Mouse (Mus musculus): ENCODE data around the gene Sst.

Sst gene

DNA sequence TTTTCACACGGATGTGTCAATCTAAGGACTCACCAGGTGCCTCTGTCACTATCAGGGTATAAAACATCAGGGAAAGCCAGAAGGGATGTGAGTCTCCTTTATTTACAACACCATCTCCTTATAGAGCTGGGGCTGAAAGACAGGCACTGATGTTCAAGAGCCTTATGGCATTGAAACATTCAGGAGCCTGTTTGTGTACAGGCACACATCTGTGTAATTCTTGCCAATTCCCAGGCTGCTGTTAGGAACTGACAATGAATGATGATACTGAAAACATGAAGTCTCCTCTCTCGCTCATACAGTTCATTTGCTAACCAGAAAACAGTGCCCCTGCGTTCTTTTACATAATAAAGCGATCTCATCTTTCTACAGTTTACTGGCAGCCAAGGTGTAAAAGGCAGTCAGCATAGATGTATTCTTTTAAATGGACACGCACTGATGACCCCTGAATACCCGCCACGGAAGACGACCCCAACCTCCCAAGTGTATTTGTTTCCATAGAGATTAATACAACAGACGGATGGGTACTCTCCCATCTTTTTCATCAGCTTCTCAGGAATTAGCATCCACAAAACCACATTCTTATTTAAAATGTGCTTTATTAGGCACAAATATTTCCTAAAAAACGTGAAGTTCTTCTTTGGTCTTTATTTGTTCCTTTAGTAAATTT is 2.7 kb downstream of the Sst start:
- no peak for DNase-seq (ENCODE audit: low read depth, low spot score)

DNA sequence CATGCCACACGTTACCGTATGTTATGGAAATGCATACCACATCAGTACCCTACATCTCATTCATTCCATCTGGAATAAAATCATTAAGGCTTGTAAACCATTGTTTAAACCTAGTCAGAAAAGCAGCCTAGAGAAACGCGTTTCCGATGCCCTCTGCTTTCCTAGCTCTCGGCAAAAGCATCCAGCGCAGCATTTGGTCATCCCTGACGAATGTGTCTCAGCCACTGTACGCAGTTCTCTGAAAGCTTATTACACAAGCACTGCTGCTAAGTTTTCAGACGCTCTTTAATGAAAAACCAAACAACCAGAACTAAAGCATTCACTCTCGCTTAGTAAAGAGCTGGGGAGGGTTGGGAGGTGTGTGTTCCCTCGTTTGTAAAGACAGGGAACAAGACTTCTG is 5.7 kb downstream of the Sst start:
- no peak for DNase-seq (ENCODE audit: low read depth, low spot score)

DNA sequence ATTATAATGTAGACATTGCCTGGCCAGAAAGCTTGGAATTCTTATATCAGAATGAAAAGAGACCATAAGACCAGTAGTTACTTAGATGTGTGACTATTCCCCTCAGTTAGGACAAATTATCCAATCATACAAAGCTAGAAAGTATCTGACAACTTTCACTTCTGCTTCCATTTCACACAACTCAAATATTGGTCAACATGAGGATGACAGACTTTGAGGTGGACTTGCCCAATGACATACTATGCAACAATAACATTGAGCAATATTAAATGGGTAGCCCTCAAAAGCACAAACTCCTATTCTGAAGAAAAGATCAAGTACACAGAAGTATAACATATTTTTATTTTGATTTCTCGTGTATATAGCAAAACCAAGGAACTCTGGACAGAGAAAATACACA is 35.5 kb downstream of the Sst start:
- no peak for DNase-seq (ENCODE audit: low read depth, low spot score)

DNA sequence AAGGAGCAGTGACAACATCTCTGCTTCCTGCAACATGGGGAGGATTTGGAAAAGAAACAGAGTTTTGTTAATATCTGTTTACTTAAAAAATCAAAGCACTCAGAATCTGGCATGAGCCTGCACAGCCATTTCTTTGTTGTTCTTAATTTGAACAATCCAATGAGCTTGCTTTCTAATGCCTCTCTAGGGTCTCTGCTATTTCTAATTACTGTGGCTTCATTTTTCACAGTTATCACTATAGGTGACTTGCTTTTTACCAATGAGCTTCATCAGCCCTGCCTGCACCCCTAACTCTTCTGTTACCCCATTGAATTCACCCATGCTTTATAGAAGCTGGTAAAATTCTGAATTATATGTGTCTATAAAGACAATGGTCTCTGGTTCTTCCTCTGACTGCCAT is 41.0 kb downstream of the Sst start:
- DNase-seq (ENCODE audit: low read depth, low spot score) = no peak

DNA sequence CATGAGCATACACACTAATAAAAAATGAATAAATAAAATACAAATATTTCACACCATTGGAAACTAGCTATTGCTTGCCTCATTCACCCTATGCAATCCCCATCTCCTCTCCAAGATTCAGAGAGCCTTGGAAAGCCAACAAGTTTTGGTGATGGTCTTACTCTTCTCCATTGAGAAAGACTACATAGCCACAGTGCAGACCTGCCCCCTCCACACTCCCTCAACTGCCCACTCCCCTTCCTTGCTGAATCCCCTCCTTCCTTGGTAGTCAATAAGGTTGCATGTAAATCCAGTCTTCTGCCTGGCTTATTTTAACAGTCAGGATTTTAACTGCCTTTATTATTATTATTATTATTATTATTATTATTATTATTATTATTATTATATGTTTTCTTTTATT is 41.6 kb downstream of the Sst start:
- no peak for DNase-seq (ENCODE audit: low read depth, low spot score)

DNA sequence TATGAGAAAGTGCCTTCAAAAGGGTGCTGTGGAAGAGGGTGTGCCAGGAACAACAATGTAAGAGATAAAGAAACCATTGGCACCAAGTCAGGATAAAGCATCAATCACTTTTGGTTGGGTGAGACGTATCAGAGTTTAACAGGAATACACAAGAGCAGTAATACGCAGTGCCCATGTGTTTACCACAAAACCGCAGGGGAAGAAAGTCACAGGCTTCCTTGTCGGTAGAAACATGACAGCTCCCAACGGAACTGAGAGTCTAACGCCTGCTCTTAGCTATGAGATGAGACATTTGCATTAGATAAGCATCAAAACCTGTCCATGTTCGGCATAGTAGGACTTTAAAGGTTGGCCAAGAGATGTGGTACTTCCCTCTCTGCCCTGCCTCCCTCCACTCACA is 46.1 kb downstream of the Sst start:
- DNase-seq (ENCODE audit: low read depth, low spot score) = no peak

DNA sequence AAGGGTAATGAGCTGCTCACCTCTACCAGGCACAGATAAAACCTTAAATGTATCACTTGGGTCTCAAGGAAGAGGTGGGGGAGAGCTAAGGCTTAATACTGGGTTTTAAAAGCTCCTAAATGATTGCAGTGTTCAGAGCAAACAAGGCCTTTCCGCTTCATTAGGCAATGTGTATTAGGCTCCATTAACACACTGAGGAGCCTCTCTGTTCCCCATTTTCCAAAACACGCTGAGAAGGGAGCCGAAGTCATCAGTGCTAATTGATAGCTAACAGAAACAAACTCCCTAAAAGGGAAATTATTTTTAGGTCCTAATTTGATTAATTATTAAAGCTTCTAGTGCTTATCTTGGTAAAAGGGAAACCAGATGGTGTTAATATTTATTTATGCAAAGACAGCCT is 48.1 kb downstream of the Sst start:
- no peak for DNase-seq (ENCODE audit: low read depth, low spot score)

Data from WW6 (cell line).